Mouse (Mus musculus) MEL-GATA-1-ER (cell line): Measurements from ENCODE around the gene Nop16.

Experiments
- DNase-seq: peaks from one replicate; pipeline ENCODE4 v3.0.0-alpha.2; 2012; ENCODE audit warnings: low read depth; ENCODE audit errors: extremely low read depth

Nop16 gene

DNA sequence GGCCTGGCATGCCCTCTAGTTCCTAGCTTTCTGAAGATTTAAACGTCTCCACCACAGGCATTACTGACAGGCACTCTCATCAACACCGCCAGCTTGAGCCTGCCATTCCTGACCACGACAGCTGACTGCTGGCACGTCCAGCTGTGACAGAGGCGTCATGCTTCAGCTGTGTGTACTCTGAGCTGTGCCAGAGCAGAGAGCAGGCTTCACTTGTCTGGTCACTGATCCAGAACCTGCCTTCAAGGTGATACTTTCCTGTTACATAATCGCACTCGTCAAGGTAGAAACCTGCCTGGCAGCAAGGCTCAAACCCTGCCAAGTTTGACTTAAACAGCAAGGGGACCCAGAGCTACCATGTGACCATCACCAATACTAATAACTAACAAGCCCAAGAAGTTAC is 27.3 kb downstream of the Nop16 start:
- no peak for DNase-seq

DNA sequence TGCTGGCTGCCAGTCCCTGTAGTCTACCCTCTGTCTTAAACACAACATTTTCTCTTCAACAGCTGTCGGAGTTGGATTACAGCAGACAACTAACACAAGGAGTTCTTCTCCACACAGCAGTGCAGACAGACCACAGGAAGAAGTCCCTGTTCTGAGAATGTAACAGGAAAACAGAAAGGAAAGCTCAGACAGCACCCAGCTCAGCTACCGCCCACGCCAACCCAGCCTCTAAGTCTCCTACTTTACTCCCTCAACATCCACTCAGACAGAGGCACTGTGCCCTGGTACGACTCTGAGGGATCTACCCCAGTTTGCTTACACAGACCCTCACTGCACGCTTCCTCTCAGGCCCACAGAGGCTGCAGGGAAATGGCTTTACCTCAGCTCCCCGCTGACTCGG is 29.3 kb downstream of the Nop16 start:
- DNase-seq = no peak

DNA sequence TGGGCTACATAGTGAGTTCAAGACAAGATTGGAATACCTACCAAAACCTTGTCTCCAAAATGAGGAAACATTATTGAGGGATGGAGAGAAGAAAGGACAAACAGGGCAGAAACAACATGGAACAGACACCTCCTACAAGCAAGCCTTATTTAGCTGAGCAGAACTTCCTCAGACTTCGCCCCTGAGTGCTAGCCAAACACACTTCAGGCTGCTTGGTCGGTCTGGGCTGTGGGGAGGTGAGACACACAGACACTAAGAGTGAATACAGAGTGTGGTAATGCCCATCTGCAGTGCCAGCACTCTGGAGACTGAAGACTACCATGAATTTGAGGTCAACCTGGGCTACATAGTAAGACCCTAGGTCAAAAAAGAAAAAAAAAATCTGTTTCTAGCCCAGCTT is 30.2 kb downstream of the Nop16 start:
- DNase-seq = no peak

DNA sequence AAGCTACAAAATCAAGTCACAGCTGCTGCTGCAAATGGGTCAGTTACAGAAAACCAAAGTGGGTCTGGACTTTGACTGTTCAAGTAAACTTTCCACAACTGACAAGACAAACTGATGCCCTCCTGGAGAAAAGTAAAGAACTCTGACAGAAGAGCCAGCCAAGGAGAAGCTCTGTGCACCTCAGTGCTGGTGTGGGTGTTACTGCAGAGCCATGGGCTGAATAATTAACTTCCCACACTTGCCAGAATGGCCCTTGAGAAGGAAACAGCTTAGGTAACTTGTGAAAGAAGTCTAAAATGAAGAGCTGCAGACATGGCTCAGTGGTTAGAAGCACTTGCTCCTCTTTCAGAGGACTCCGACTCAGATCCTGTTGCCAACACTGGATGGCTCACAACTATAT is 32.2 kb downstream of the Nop16 start:
- no peak for DNase-seq

DNA sequence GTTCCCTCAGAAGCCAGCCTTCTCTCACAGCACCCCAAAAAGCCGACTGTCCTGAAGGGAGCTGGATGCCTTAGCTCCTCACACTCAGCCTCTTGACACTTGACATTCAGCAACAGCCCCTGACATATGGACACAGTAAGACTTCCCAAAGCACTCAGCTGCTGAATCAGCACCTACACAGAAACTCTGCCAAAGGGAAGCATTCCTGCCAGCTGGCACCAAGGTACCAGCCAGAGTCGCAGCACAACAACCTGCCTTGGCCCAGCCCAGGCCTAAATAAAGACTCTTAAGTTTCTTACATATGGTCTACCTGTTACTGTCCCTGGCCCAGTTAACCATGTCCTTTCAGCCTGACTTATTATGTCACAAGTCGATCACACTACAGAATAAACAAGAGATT is 33.1 kb downstream of the Nop16 start:
- no peak for DNase-seq

DNA sequence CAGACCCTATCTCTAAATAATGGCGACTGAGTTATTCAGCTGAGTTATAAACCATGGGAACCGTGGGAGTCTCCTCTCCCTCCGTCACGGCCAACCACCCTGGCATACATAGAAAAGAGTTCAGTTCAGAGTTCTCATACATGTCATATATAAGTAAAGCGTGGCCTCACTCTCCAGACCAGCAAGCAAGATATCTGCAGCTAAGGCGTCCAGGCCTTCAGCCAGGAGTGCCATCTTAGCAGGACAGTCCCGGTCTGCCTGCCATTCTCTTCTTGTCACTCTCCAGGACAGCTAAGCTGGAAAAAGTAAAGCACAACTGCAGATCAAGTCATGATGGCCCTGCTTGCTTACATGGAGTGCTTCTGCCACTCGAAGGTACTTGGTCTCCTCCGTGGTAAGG is 33.7 kb downstream of the Nop16 start:
- no peak for DNase-seq

DNA sequence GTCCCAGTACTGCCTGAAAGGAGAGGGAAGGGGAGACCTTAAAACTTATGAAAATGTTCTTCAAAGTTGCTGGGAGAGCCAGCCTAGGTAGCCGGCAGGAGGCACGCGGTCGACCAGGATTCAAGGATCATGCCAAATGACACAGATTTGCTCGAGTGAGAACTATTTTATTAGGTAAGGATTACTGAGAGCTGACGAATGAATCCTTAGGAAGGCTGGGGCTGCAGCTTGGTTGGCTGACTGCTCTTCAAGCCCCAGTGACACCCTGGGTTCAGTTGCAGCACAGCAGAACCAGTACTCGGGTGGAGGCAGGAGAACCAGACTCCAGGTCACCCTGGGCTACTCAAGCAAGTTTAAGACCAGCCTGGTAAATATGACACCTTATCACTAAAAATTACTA is 41.9 kb downstream of the Nop16 start:
- no peak for DNase-seq
